Comparison of ENCODE assay signal across 16 mouse cellular contexts in genomic region chr5:5359370-5359769, GRCm38 (mm10).
DNase-seq lines count a peak whose midpoint lies in the region; ATAC-seq and TF ChIP-seq lines count a peak whose summit lies in the region.
"Had no signal": no experiment of that assay in that cellular context is flagged by ENCODE, and none has a peak within 500 bp of the region (broad histone marks: within the 10 kb centered on the region; RNA-seq: fewer than 3 reads in every experiment).

No protein-coding gene starts in this region.

- H3K4me2 ChIP-seq in intestine, postnatal 0 days (replicated peaks; ENCODE audit: low read depth), result no peak overlapping the region
- no peak overlapping the region for H3K4me2 ChIP-seq in intestine, embryonic 15.5 days (replicated peaks)
- H3K4me2 ChIP-seq in lung, embryonic 14.5 days, result no peak overlapping the region
- H3K4me2 ChIP-seq: limb, embryonic 13.5 days had no signal

- H3K9ac ChIP-seq in intestine, postnatal 0 days (ENCODE audit: low read depth, low read length), result no peak overlapping the region
- H3K9ac ChIP-seq in intestine, embryonic 15.5 days, result no peak overlapping the region
- no peak overlapping the region for H3K9ac ChIP-seq in lung, embryonic 14.5 days
- H3K9ac ChIP-seq: limb, embryonic 13.5 days had no signal

- WGBS in intestine, postnatal 0 days, result 95% methylated on average over 5 of the region's 5 CpGs
- WGBS in intestine, embryonic 15.5 days, result 95% methylated on average over 5 of the region's 5 CpGs
- 97% methylated on average over 5 of the region's 5 CpGs for WGBS in lung, embryonic 14.5 days

- no peaks in the 10 kb centered on the region for H3K36me3 ChIP-seq in intestine, postnatal 0 days (ENCODE audit: control insufficient read depth, insufficient read depth)
- no peaks in the 10 kb centered on the region for H3K36me3 ChIP-seq in intestine, embryonic 15.5 days
- H3K36me3 ChIP-seq in lung, embryonic 14.5 days (ENCODE audit: insufficient read depth), result 0 out of 2 replicates have a peak, but pooled peaks cover 7% of the 10 kb centered on the region
- H3K36me3 ChIP-seq in E14TG2a.4 (ENCODE audit: insufficient read depth, low read length), result no peaks in the 10 kb centered on the region

- TF ChIP-seq CTCF in intestine, postnatal 0 days (IDR thresholded peaks at IDR 0.05; ENCODE audit: low read depth), result peak; percentile 45
- peak; percentile 50 for TF ChIP-seq CTCF in lung, embryonic 14.5 days (IDR thresholded peaks at IDR 0.05; ENCODE audit: low read depth)
- TF ChIP-seq CTCF in E14TG2a.4 (conservative IDR thresholded peaks at IDR 0.05; ENCODE audit: low read length), result peak; percentile 54
- TF ChIP-seq CTCF in brain, embryonic 14.5 days (IDR thresholded peaks at IDR 0.05; ENCODE audit: borderline replicate concordance, extremely low read depth, insufficient read depth, insufficient read length), result peak; percentile 26; the same call in 1 of the 2 replicates

- H3K27me3 ChIP-seq in intestine, postnatal 0 days (replicated peaks; ENCODE audit: control insufficient read depth, insufficient read depth, low read length), result no peaks in the 10 kb centered on the region
- H3K27me3 ChIP-seq in intestine, embryonic 15.5 days (replicated peaks), result no peaks in the 10 kb centered on the region
- H3K27me3 ChIP-seq in lung, embryonic 14.5 days (ENCODE audit: insufficient read depth, low read length), result no peaks in the 10 kb centered on the region
- H3K27me3 ChIP-seq in E14TG2a.4 (ENCODE audit: insufficient read depth, low read length), result no peaks in the 10 kb centered on the region
- H3K27me3 ChIP-seq: limb, embryonic 13.5 days had no signal

- H3K4me1 ChIP-seq in intestine, postnatal 0 days (replicated peaks; ENCODE audit: control insufficient read depth, insufficient read depth, low read length), result no peaks in the 10 kb centered on the region
- peaks cover 3% of the 10 kb centered on the region for H3K4me1 ChIP-seq in intestine, embryonic 15.5 days (replicated peaks)
- 0 out of 2 replicates have a peak, but pooled peaks cover 2% of the 10 kb centered on the region for H3K4me1 ChIP-seq in lung, embryonic 14.5 days (ENCODE audit: insufficient read depth)
- H3K4me1 ChIP-seq in E14TG2a.4 (replicated peaks; ENCODE audit: low read depth, low read length), result no peaks in the 10 kb centered on the region

- H3K4me3 ChIP-seq in intestine, postnatal 0 days (ENCODE audit: low read depth, low read length), result no peak overlapping the region
- no peak overlapping the region for H3K4me3 ChIP-seq in intestine, embryonic 15.5 days (replicated peaks)
- H3K4me3 ChIP-seq in lung, embryonic 14.5 days (ENCODE audit: low read depth, low read length), result no peak overlapping the region
- no peak overlapping the region for H3K4me3 ChIP-seq in E14TG2a.4 (replicated peaks; ENCODE audit: low read length)
- H3K4me3 ChIP-seq: limb, embryonic 13.5 days had no signal

- DNase-seq in lung, embryonic 14.5 days, result no peak
- DNase-seq in lung, postnatal 4 days, result no peak
- no peak for DNase-seq in brain, embryonic 14.5 days (ENCODE audit: low read depth)
- no peak for DNase-seq in yolk sac, embryonic 10.5 days (ENCODE audit: low spot score)
- no peak for DNase-seq in layer of hippocampus, postnatal 36 days
- DNase-seq: adrenal gland, postnatal 10 days; cerebellum, adult 9-10 months; heart, adult 11 months; heart, postnatal 10 days; kidney, postnatal 25 days; right cerebral cortex, adult 18-20 months; spleen, adult 18-20 months had no signal

- TF ChIP-seq POLR2A in brain, embryonic 14.5 days (IDR thresholded peaks at IDR 0.05; ENCODE audit: borderline replicate concordance, extremely low read depth, insufficient read depth, insufficient read length, poor library complexity, severe bottlenecking), result no peak

- no peak for ATAC-seq in intestine, postnatal 0 days
- ATAC-seq in intestine, embryonic 15.5 days, result no peak
- ATAC-seq in lung, embryonic 14.5 days (ENCODE audit: insufficient read depth), result no peak

- no peaks in the 10 kb centered on the region; the same call in 1 of the 2 replicates for H3K9me3 ChIP-seq in intestine, postnatal 0 days (ENCODE audit: control insufficient read depth)
- no peaks in the 10 kb centered on the region for H3K9me3 ChIP-seq in intestine, embryonic 15.5 days
- no peaks in the 10 kb centered on the region for H3K9me3 ChIP-seq in lung, embryonic 14.5 days (ENCODE audit: low read depth, low read length)
- no peaks in the 10 kb centered on the region for H3K9me3 ChIP-seq in E14TG2a.4 (ENCODE audit: low read length)

- H3K27ac ChIP-seq in intestine, postnatal 0 days (ENCODE audit: low read depth, low read length), result no peak overlapping the region
- no peak overlapping the region for H3K27ac ChIP-seq in intestine, embryonic 15.5 days
- H3K27ac ChIP-seq in lung, embryonic 14.5 days (ENCODE audit: low read depth), result 0 out of 2 replicates have a peak overlapping the region, but pooled peaks have one; percentile 40
- H3K27ac ChIP-seq: limb, embryonic 13.5 days had no signal
